Mouse (Mus musculus): Measurements from ENCODE around the gene Atoh7.
"Not testable (repeated sequence)": the region's sequence is repeated elsewhere in the genome, so short reads cannot be mapped to it uniquely, and the experiment has no call there.

Gene Atoh7

DNA sequence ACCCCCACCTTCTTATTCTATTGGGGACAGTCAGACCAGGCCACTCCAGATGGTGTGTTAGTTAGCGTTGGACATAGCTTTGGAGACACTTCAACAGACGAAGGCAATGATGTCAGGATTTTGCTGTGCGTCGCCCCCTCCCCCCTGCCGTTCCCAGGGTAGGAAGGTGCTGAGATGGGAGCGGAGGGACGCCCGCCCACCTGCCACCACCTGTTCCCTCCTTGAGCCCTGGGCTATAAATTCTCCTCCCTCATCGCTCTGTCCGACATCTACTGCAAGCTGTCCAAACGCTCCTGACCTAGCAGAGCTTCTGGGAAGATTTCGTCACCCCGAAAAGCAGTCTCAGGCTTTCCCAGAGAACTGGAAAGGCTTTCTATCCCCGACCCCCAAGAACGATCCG lies at the start of gene Atoh7:
Gene Atoh7 (plus strand): TSS at position 131 of the 400 bp plus-strand sequence.
- DNase-seq: no peak

DNA sequence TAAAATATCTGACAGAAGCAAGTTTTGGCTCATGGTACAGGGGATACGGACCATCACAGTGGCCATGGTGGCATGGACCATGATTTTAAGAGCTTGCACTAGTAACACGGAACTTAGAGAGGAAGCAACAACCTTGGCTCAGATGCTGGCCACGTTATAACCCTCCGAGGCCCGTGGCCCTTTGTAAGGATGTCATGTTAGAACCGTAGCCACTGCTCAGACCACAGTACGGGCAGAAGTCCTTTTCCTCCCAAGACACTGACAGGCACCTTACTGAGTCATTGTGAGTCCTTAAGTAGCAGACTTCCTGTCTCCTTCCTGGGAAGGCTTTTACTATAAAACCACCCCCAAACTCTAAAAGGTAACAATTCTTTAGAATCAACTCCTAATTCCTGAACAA lies 48.2 kb upstream of the Atoh7 start:
- no peak for DNase-seq

GRCm38 (mm10) chr10:63052011-63052410 lies 47.4 kb upstream of the Atoh7 start:
- DNase-seq: no peak

GRCm38 (mm10) chr10:63053007-63053406 lies 46.4 kb upstream of the Atoh7 start:
- no peak for DNase-seq

DNA sequence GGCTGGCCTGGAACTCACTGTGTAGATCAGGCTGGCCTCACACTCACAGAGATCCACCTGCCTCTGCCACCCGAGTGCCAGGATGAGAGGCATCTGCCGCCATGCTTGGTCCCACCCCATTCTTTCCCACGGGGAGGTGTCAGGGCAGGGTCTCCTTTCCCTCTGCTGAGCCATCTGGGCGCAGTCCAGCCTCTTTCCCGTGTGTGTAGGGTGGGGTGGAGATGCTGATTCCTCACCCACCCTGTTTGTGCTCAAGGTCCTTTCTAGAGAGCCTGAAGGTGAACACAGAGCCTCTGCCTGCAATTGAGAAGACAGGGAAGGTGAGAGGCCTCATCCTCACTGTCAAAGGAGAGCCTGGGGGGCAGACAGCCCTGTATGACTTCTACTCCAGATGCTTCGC lies 45.4 kb upstream of the Atoh7 start:
- DNase-seq: not testable (repeated sequence)

DNA sequence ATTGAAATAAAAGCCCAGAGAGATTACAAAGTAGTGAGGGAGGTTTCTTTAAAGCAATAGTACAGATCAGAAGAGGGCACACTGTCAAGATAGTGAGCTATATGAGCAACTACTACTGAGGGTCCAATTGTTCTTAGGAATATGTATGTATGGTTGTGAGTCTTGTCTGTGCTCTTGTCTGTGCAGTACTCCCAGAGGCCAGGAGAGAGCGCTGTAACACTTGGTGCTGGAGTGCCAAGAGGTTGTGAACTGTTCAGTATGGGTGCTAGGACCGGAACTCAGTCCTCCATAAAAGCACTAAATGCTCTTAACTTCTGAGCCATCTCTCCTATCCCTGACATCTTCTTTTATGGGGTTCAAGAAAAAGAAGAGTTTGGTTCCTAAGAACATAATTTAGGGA lies 44.9 kb upstream of the Atoh7 start:
- DNase-seq: no peak

GRCm38 (mm10) chr10:63056966-63057750 lies 42.3 kb upstream of the Atoh7 start:
- DNase-seq: peak; percentile 44 to 45

GRCm38 (mm10) chr10:63059862-63060261 lies 39.6 kb upstream of the Atoh7 start, which contains the start of gene Pbld1:
Gene Pbld1 (plus strand): TSS chr10:63060162.
- no peak for DNase-seq

GRCm38 (mm10) chr10:63060406-63060805 lies 39.0 kb upstream of the Atoh7 start:
- peak; percentile 44 to 59 for DNase-seq

GRCm38 (mm10) chr10:63061266-63061665 lies 38.2 kb upstream of the Atoh7 start:
- no peak for DNase-seq

- no peak for DNase-seq
Observed at GRCm38 (mm10) chr10:63062696-63063095, 36.8 kb upstream of the Atoh7 start.

GRCm38 (mm10) chr10:63063365-63063764 lies 36.1 kb upstream of the Atoh7 start:
- no peak for DNase-seq

- no peak for DNase-seq
Observed at GRCm38 (mm10) chr10:63064516-63064915, 34.9 kb upstream of the Atoh7 start.

DNA sequence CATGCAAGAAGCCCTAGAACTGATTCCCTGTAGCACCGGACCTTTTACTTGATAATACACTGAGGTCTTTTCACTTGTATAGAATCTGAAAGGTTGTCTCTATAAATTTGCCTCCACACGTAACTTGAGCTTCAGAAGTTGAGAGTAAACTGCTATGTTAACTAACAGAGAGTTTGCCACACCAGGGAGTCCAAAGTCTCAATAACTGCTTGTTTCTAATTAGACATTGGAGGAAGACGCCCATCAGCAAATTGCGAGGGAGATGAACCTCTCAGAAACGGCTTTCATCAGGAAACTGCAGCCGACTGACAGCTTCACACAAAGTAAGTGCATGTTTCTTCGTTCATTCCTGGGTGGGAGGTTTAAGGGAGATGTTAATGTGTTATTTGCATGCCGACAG lies 33.9 kb upstream of the Atoh7 start:
- no peak for DNase-seq

- DNase-seq: peak; percentile 76 to 85
Observed at GRCm38 (mm10) chr10:63065988-63066387, 33.5 kb upstream of the Atoh7 start.

GRCm38 (mm10) chr10:63086304-63086703 lies 13.1 kb upstream of the Atoh7 start:
- no peak for DNase-seq

DNA sequence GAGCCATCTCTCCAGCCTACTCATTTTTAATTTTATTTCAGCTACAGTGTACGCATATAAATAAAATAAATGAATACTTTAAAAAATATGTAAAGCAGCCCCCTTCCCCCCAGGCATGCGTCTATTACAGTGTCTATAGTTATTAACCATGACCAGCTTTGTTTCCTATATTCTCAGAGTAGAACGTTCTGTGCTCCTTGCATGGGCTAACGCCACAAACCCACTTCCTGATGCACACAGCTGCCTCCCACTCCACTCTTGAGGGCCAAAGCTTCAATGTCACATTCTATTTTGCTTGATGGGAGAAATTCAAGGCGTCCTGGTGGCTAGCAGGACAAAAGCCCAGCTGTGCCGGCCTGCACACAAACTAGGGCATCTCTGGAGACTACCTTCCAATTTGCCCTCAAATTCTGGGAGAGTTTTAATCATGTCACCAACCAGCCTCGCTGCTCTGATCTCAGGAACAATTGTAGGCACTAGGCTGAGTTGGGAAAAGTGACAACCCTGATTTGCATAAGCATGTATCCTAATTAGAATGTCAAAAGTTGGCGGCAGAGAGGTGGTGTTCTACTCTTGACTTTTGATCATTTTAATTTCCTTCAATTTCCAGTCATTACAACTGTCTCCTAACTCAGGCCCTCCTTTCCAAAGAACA lies 10.2 kb upstream of the Atoh7 start:
- DNase-seq: no peak

DNA sequence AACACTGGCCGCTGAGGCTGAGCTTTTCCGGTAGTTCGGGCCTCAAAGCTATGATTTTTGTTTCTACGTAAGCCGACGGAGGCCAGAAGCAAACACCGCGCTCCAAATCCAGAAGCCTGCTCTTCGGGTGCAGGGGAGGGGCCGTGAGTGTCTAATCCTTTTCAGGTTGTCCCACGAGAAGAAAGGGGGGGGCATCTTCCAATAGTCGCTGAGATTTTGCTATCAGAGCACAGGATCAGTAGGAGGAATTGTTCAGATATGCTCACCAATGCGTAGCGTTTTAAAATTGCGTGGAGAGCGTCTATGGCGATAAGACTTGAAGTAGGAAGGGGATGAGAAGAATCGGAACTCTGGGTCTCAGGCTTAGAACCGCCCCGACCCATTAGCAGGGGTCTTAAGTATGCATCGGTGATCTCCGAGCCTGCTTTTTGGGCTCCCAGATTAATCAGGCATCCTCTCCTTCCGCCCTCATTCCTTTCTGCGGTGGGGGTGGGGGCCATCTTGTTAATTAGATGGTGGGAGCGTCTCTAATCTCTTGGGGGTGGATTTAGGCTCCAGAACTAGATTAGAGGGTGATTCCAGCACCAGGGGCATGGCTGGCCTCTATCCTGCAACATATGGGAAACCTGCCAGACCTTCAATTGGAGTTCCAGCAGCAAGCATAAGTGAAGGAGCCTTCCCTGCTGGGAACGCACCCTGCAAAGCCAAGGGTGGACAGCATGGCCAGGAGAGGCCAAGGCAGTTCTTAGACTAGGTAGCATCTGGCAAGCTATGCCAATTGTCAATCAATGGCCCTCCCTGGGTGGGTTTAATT lies 9.5 kb upstream of the Atoh7 start:
- no peak for DNase-seq

- no peak for DNase-seq
Observed at GRCm38 (mm10) chr10:63091915-63092314, 7.5 kb upstream of the Atoh7 start.

- DNase-seq: no peak
Observed at GRCm38 (mm10) chr10:63092616-63093550, 6.6 kb upstream of the Atoh7 start.

DNA sequence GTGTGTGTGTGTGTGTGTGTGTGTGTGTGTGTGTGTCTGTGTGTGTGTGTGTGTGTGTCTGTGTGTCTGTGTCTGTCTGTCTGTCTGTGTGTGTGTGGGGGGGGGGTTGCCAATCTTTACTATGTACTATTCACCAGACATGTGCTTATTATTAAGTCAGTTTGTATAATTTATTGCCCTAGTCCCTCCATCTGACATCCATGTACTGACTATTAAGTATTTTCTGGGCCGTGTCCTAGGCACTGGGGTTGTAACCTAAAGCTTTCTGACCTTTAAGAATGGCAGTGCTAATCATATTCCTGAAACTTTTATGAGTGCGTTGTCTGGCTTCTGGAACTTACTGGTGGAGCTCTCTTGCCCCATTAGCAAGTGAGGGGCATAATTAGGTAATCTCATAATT lies 2.7 kb upstream of the Atoh7 start:
- DNase-seq: no peak

- no peak for DNase-seq
Observed at GRCm38 (mm10) chr10:63098191-63098590, 1.3 kb upstream of the Atoh7 start.
